Mouse (Mus musculus): Measurements from ENCODE around the gene Dbn1. TPM values are rescaled to one million over a fixed set of nuclear protein-coding genes. Genes with fewer than 3 reads are reported as not detected.

Gene Dbn1
- polyA plus RNA-seq, 1 experiment = 809 TPM

DNA sequence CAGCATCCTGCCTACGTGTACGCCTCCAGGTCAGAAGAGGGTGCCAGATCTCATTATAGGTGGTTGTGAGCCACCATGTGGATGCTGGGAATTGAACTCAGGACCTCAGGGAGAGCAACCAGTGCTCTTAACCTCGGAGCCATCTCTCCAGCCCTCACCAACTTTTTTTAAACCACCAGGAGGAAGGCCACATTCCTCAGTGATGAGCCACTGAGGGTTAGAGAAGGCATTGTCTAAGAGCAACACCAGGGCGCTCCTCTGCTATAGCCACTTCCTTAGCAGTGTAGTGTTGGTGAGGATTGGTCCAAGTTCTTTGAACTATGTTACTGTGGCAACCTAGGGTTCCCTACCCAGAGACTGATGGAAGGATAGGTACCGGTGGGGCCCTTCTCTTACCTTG, 12.2 kb downstream of the Dbn1 start:
- DNase-seq (ENCODE audit: low read depth) = no peak
- no peak for TF ChIP-seq CTCF (IDR thresholded peaks at IDR 0.05; ENCODE audit: borderline replicate concordance, extremely low read depth, insufficient read depth, insufficient read length)

GRCm38 (mm10) chr13:55474621-55475069, 13.3 kb downstream of the Dbn1 start:
- no peak for TF ChIP-seq POLR2A (IDR thresholded peaks at IDR 0.05; ENCODE audit: borderline replicate concordance, extremely low read depth, insufficient read depth, insufficient read length, poor library complexity, severe bottlenecking)
- TF ChIP-seq CTCF (IDR thresholded peaks at IDR 0.05; ENCODE audit: borderline replicate concordance, extremely low read depth, insufficient read depth, insufficient read length) = no peak
- peak; percentile 96 for DNase-seq (ENCODE audit: low read depth)

DNA sequence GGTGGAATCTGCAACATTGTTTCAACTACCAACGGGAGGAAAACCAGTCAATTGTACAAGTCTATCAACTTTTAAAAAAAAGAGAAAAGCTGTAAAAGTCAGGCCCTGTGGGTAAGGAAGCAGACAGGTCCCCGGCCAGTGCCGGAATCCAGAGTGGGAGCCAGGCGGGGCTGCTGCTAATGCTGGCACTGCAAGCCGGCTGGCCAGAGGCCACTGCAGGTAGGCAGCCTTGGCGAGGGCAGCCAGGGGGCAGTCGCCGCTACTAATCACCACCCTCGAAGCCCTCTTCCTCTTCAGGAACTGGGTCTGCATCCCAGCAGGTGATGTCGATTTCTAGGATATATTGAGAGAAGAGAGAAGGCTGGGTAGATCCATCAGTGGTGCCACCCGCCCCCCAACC, 13.9 kb downstream of the Dbn1 start:
- DNase-seq (ENCODE audit: low read depth) = peak; percentile 34
- TF ChIP-seq POLR2A (IDR thresholded peaks at IDR 0.05; ENCODE audit: borderline replicate concordance, extremely low read depth, insufficient read depth, insufficient read length, poor library complexity, severe bottlenecking) (no peak), CTCF (IDR thresholded peaks at IDR 0.05; ENCODE audit: borderline replicate concordance, extremely low read depth, insufficient read depth, insufficient read length) (peak; percentile 16; the same call in 1 of the 2 replicates)

- TF ChIP-seq POLR2A (IDR thresholded peaks at IDR 0.05; ENCODE audit: borderline replicate concordance, extremely low read depth, insufficient read depth, insufficient read length, poor library complexity, severe bottlenecking) (no peak), CTCF (IDR thresholded peaks at IDR 0.05; ENCODE audit: borderline replicate concordance, extremely low read depth, insufficient read depth, insufficient read length) (peak; percentile 4; the same call in 1 of the 2 replicates)
- peak; percentile 63 for DNase-seq (ENCODE audit: low read depth)
Observed at GRCm38 (mm10) chr13:55473076-55473831, 14.7 kb downstream of the Dbn1 start.

- DNase-seq (ENCODE audit: low read depth) = peak; percentile 89
- TF ChIP-seq POLR2A (IDR thresholded peaks at IDR 0.05; ENCODE audit: borderline replicate concordance, extremely low read depth, insufficient read depth, insufficient read length, poor library complexity, severe bottlenecking) = no peak
Observed at GRCm38 (mm10) chr13:55472132-55473022, 15.5 kb downstream of the Dbn1 start.

DNA sequence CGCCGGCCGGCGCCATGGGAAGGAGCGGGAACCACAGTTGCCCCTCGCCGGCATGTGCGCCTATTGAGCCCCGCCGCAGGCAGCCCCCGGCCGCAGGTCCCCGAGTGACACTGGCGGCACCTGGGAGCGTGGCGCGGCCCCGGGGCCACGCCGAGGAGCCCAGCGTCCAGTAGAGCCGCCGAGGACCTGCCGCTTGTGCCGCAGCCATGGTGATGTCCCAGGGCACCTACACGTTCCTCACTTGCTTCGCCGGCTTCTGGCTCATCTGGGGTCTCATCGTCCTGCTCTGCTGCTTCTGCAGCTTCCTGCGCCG, 16.1 kb downstream of the Dbn1 start:
- no peak for DNase-seq (ENCODE audit: low read depth)
- TF ChIP-seq POLR2A (IDR thresholded peaks at IDR 0.05; ENCODE audit: borderline replicate concordance, extremely low read depth, insufficient read depth, insufficient read length, poor library complexity, severe bottlenecking) (no peak), CTCF (IDR thresholded peaks at IDR 0.05; ENCODE audit: borderline replicate concordance, extremely low read depth, insufficient read depth, insufficient read length) (no peak)

- TF ChIP-seq CTCF (IDR thresholded peaks at IDR 0.05; ENCODE audit: borderline replicate concordance, extremely low read depth, insufficient read depth, insufficient read length) (peak; percentile 91), POLR2A (IDR thresholded peaks at IDR 0.05; ENCODE audit: borderline replicate concordance, extremely low read depth, insufficient read depth, insufficient read length, poor library complexity, severe bottlenecking) (no peak; the same call in 1 of the 2 replicates)
- DNase-seq (ENCODE audit: low read depth) = peak; percentile 95
Observed at GRCm38 (mm10) chr13:55471156-55471818, 16.6 kb downstream of the Dbn1 start.

GRCm38 (mm10) chr13:55470372-55470771, 17.5 kb downstream of the Dbn1 start:
- no peak for TF ChIP-seq POLR2A (IDR thresholded peaks at IDR 0.05; ENCODE audit: borderline replicate concordance, extremely low read depth, insufficient read depth, insufficient read length, poor library complexity, severe bottlenecking)
- no peak for TF ChIP-seq CTCF (IDR thresholded peaks at IDR 0.05; ENCODE audit: borderline replicate concordance, extremely low read depth, insufficient read depth, insufficient read length)
- peak; percentile 89 for DNase-seq (ENCODE audit: low read depth)

GRCm38 (mm10) chr13:55468851-55469560, 18.9 kb downstream of the Dbn1 start:
- TF ChIP-seq CTCF (IDR thresholded peaks at IDR 0.05; ENCODE audit: borderline replicate concordance, extremely low read depth, insufficient read depth, insufficient read length) (peak; percentile 47; the same call in 1 of the 2 replicates), POLR2A (IDR thresholded peaks at IDR 0.05; ENCODE audit: borderline replicate concordance, extremely low read depth, insufficient read depth, insufficient read length, poor library complexity, severe bottlenecking) (no peak)
- peak; percentile 61 for DNase-seq (ENCODE audit: low read depth)

- TF ChIP-seq CTCF (IDR thresholded peaks at IDR 0.05; ENCODE audit: borderline replicate concordance, extremely low read depth, insufficient read depth, insufficient read length) (no peak), POLR2A (IDR thresholded peaks at IDR 0.05; ENCODE audit: borderline replicate concordance, extremely low read depth, insufficient read depth, insufficient read length, poor library complexity, severe bottlenecking) (no peak)
- DNase-seq (ENCODE audit: low read depth) = no peak
Observed at GRCm38 (mm10) chr13:55465830-55466440, 22.0 kb downstream of the Dbn1 start.

Data from brain, embryonic 14.5 days (tissue).